Mouse (Mus musculus): Measurements from ENCODE around the gene Scap.

DNA sequence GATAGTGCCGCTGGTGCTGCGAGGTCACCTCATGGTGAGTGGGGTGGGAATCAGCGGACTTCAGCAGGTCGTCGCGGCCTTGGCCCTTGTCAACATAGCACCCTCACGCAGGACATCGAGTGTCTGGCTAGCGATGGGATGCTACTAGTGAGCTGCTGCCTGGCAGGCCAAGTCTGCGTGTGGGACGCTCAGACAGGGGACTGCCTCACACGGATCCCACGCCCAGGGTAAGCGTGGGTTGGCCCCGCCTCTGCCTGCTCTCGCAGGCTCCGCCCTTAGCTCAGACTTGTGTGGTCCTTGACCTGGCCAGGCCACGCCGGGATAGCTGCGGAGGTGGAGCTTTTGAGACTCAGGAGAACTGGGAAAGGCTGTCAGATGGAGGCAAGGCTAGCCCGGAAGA lies 47.6 kb downstream of the Scap start:
- TF ChIP-seq CTCF (IDR thresholded peaks at IDR 0.05; ENCODE audit: low read depth, low read length), result no peak
- no peak for TF ChIP-seq EP300 (IDR thresholded peaks at IDR 0.05; ENCODE audit: insufficient read depth, low read depth, low read length)
- TF ChIP-seq POLR2A (IDR thresholded peaks at IDR 0.05; ENCODE audit: insufficient read depth, low read length), result no peak
